Mouse (Mus musculus): Measurements from ENCODE around the gene Tagap.

- no peak for TF ChIP-seq CTCF (IDR thresholded peaks at IDR 0.05; ENCODE audit: low read depth)
- TF ChIP-seq EP300 (IDR thresholded peaks at IDR 0.05; ENCODE audit: low read depth), result no peak
These were observed 26.6 kb upstream of the Tagap start for GRCm38 (mm10) chr17:7899233-7899632.

Measured in liver, postnatal 0 days (tissue).